Mouse (Mus musculus): Measurements from ENCODE around the gene Gtf3c3. TPM values are rescaled to one million over a fixed set of nuclear protein-coding genes. Genes with fewer than 3 reads are reported as not detected.

Gtf3c3 gene
- polyA plus RNA-seq, 1 experiment from 2014 or later = 19.0 TPM

DNA sequence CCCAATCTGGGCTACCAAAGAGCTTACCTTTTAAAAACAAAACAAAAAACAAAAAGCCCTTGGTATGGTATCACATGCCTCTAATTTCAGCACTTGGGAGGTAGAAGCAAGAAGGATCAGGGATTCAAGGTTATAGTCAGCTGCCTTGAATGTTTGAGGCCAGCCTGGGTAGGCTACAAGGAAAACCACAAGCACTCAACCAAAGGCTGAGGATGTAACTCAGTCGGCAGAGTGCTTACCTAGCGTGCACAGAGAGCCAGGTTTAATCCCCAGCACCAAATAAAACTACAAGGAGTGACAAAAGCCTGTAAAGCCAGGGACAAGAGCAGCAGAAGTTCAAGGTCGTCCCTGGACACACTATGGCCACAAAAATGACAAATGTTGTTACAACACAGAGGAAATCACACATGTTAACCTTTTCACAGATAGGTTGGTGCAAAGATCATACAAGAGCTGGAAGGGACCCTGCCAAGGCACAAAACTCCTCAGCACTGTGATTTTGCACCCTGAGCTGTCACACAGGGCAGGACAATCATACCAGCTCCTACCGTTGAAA, 16.5 kb downstream of the Gtf3c3 start:
- peaks cover 70% of the 10 kb centered on the region for H3K36me3 ChIP-seq (ENCODE audit: control insufficient read depth, insufficient read depth, low read length)

DNA sequence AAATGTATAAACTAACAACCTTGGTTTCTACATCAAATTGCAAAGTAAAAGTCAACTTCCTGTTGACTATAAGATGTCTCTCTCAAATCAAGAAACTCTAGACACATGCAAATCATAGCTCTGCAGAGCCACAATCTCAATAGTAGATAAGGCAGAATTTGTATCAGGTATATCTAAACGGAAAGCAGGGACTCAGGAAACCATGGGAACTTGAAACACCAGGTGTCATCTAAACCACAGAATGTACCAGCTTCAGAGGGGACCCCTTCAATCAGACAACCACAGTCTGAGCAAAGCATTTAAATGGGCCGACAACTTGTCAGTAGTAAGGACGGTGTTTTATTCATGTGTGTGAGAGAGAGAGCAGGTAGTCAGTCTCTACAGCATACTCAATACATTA, 17.1 kb downstream of the Gtf3c3 start:
- no peak for DNase-seq (ENCODE audit: low spot score)

More for the DNA sequence above, 16.5 kb downstream of the Gtf3c3 start:
- WGBS = 92% methylated on average over 4 of the region's 4 CpGs
- no peak overlapping the region for H3K4me3 ChIP-seq (ENCODE audit: low read depth, low read length)
- no peaks in the 10 kb centered on the region for H3K4me1 ChIP-seq (ENCODE audit: control insufficient read depth, insufficient read depth, low read length)
- no peaks in the 10 kb centered on the region for H3K9me3 ChIP-seq (replicated peaks; ENCODE audit: control insufficient read depth, low read length)
- ATAC-seq (no peak), DNase-seq (ENCODE audit: low spot score) (no peak)
- H3K4me2 ChIP-seq (ENCODE audit: low read length) = no peak overlapping the region
- no peak overlapping the region for H3K27ac ChIP-seq (ENCODE audit: low read depth, low read length)
- H3K27me3 ChIP-seq (replicated peaks; ENCODE audit: control insufficient read depth, insufficient read depth, low read length) = no peaks in the 10 kb centered on the region
- no peak overlapping the region for H3K9ac ChIP-seq (ENCODE audit: low read length)

DNA sequence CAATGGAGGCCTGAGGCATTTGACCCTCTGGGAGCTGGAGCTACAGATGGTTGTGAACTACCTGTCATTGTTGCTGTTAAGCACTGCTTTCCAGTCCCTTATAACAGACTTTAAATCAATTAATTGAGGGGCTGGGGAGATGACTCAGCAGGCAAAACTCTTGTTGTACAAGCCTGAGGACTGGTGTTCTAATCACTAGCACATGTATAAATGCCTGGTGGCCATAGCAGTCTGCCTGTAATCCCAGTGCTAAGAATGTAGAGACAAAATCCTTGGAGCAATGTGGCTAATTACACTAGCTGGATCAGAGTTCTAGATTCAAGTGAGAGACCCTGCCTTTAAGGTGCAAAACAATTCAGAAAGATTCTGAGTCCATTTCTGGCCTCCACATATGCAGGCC, 36.0 kb downstream of the Gtf3c3 start:
- peaks cover 53% of the 10 kb centered on the region for H3K36me3 ChIP-seq (ENCODE audit: control insufficient read depth, insufficient read depth, low read length)
- no peak overlapping the region for H3K4me2 ChIP-seq (ENCODE audit: low read length)
- ATAC-seq = no peak
- DNase-seq (ENCODE audit: low spot score) = no peak
- H3K27me3 ChIP-seq (replicated peaks; ENCODE audit: control insufficient read depth, insufficient read depth, low read length) = no peaks in the 10 kb centered on the region
- no peaks in the 10 kb centered on the region for H3K9me3 ChIP-seq (replicated peaks; ENCODE audit: control insufficient read depth, low read length)
- H3K4me1 ChIP-seq (ENCODE audit: control insufficient read depth, insufficient read depth, low read length) = no peaks in the 10 kb centered on the region
- H3K4me3 ChIP-seq (ENCODE audit: low read depth, low read length) = no peak overlapping the region
- H3K9ac ChIP-seq (ENCODE audit: low read length) = no peak overlapping the region
- no peak overlapping the region for H3K27ac ChIP-seq (ENCODE audit: low read depth, low read length)

More for the DNA sequence above, 17.1 kb downstream of the Gtf3c3 start:
- Histone ChIP-seq H3K27ac (ENCODE audit: low read depth, low read length) (no peak overlapping the region), H3K4me2 (ENCODE audit: low read length) (no peak overlapping the region), H3K9ac (ENCODE audit: low read length) (no peak overlapping the region), H3K9me3 (replicated peaks; ENCODE audit: control insufficient read depth, low read length) (no peaks in the 10 kb centered on the region), H3K4me3 (ENCODE audit: low read depth, low read length) (no peak overlapping the region), H3K27me3 (replicated peaks; ENCODE audit: control insufficient read depth, insufficient read depth, low read length) (no peaks in the 10 kb centered on the region), H3K36me3 (ENCODE audit: control insufficient read depth, insufficient read depth, low read length) (peaks cover 66% of the 10 kb centered on the region), H3K4me1 (ENCODE audit: control insufficient read depth, insufficient read depth, low read length) (no peaks in the 10 kb centered on the region)
- 90% methylated on average over 3 of the region's 3 CpGs for WGBS
- ATAC-seq = no peak

DNA sequence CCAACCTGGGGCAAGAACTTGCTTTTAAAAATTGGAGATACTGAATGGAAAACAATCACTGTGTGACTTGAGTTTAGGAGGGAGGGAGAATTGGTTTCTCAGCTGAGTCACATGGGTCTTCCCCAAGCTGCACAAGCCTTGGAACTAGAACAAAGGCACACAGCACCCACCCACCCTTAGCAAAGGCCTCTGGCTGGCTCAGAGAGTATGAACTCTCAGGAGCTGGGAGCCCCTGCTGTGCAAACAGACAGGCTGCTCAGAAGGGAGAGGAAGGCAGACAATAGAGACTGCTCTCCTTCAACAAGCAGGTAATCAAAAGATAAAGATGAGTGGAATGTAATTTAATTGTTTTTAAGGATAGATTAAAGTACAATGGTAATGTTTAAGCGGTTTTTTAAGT, 54.5 kb downstream of the Gtf3c3 start:
- H3K9ac ChIP-seq (ENCODE audit: low read length) = no peak overlapping the region
- no peak overlapping the region for H3K27ac ChIP-seq (ENCODE audit: low read depth, low read length)
- no peaks in the 10 kb centered on the region for H3K4me1 ChIP-seq (ENCODE audit: control insufficient read depth, insufficient read depth, low read length)
- 21% methylated on average over 1 of the region's 1 CpGs for WGBS
- ATAC-seq = no peak
- H3K9me3 ChIP-seq (replicated peaks; ENCODE audit: control insufficient read depth, low read length) = no peaks in the 10 kb centered on the region
- no peak for DNase-seq (ENCODE audit: low spot score)
- no peak overlapping the region for H3K4me2 ChIP-seq (ENCODE audit: low read length)
- H3K27me3 ChIP-seq (replicated peaks; ENCODE audit: control insufficient read depth, insufficient read depth, low read length) = no peaks in the 10 kb centered on the region
- no peak overlapping the region for H3K4me3 ChIP-seq (ENCODE audit: low read depth, low read length)
- H3K36me3 ChIP-seq (ENCODE audit: control insufficient read depth, insufficient read depth, low read length) = no peaks in the 10 kb centered on the region

DNA sequence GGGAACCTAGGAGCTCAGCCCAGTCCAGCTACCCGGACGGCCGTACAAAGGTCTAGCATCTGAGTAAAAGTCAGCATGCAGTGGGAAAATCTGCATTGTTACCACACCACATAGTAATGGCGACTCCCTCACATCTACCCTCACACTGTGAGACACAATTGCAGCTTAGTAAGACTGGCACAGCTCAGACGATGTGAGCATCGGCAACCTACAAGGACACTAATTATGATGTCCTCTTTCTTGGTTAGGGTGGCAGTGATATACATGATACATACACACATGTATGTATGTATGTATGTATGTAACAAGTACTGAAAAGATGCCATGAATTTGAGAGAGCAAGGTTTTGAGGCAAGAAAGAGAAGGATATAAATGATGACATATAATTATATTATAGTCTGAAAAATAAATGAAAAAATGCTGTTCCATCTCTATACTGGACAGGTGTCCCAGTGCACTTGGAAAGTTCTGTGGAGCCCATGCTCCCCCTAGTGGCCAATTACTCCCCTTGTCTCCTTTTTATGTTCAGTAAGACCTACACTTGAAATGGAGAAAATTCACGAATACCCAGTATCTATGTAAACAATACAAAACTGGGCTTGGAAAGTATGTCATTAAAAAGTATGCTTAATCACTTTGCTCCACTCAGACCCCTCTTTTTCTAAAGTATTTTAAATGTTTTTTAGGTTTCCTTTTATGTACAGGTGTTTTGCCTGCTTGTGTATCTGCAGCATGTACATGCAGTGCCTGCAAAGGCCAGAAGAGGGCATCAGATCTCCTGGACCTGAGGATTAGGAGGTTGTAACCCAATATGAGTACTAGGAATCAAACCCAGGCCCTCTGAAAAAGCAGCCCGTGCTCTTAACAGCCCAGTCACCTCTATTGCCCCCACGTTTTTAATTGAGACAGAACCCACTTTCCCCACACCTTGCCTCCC, 57.5 kb downstream of the Gtf3c3 start:
- H3K36me3 ChIP-seq (ENCODE audit: control insufficient read depth, insufficient read depth, low read length) = no peaks in the 10 kb centered on the region
- H3K4me1 ChIP-seq (ENCODE audit: control insufficient read depth, insufficient read depth, low read length) = no peaks in the 10 kb centered on the region
- no peak overlapping the region for H3K27ac ChIP-seq (ENCODE audit: low read depth, low read length)
- ATAC-seq (peak; percentile 73; the same call in 1 of the 2 replicates), DNase-seq (ENCODE audit: low spot score) (peak; percentile 73)
- H3K4me2 ChIP-seq (ENCODE audit: low read length) = no peak overlapping the region
- H3K9me3 ChIP-seq (replicated peaks; ENCODE audit: control insufficient read depth, low read length) = no peaks in the 10 kb centered on the region
- no peak overlapping the region for H3K9ac ChIP-seq (ENCODE audit: low read length)
- no peaks in the 10 kb centered on the region for H3K27me3 ChIP-seq (replicated peaks; ENCODE audit: control insufficient read depth, insufficient read depth, low read length)
- H3K4me3 ChIP-seq (ENCODE audit: low read depth, low read length) = no peak overlapping the region
- WGBS = 86% methylated on average over 9 of the region's 9 CpGs

DNA sequence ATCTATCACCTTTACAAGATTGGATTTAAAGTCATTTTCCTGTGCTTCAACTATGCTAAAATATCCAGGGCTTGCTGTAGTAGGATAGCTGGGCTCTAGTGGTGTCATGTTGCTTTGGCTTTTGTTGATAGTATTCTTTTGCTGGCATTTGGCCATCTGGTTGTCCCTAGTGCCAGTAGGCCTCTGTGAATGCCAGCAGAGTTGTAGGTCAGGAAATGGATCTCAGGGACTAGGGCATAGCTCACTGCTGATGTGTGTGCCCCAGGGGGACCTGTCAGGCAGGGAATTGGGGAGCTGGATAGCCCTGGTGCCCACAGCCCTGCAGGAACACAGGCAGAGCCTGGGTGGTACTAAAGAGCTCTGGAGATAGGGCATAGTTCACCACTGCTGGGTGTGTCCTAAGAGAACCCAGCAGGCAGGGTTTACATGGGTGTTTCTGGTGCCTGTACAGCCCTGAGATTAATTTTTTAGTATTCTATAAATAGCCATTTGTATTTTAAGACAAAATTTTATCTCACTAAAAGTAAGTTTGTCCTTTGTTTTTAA, 61.2 kb downstream of the Gtf3c3 start:
- DNase-seq (ENCODE audit: low spot score) (no peak), ATAC-seq (no peak)
- no peaks in the 10 kb centered on the region for H3K36me3 ChIP-seq (ENCODE audit: control insufficient read depth, insufficient read depth, low read length)

DNA sequence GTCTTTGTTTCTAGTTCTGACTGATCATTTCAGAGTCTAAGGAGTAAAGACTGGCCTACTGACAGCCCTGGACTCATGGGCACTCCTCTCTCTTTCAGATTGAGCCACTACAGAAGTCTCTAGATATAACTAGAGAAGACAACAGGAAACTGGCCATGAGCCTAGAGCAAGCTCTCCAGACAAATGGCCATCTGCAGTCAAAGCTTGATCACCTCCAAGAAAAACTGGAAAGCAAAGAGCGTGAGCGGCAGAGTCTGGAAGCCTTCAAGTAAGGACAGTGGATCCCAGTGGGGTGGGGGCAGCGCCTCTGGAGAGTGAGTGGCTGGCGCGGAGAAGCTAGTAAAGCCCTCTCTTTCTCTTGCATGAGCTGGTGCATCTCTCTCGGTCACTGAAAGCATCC, 82.2 kb downstream of the Gtf3c3 start:
- ATAC-seq (no peak), DNase-seq (ENCODE audit: low spot score) (no peak)
- Histone ChIP-seq H3K27ac (ENCODE audit: low read depth, low read length) (no peak overlapping the region), H3K27me3 (replicated peaks; ENCODE audit: control insufficient read depth, insufficient read depth, low read length) (no peaks in the 10 kb centered on the region), H3K9me3 (replicated peaks; ENCODE audit: control insufficient read depth, low read length) (no peaks in the 10 kb centered on the region), H3K9ac (ENCODE audit: low read length) (no peak overlapping the region), H3K4me1 (ENCODE audit: control insufficient read depth, insufficient read depth, low read length) (no peaks in the 10 kb centered on the region), H3K4me3 (ENCODE audit: low read depth, low read length) (no peak overlapping the region), H3K4me2 (ENCODE audit: low read length) (no peak overlapping the region), H3K36me3 (ENCODE audit: control insufficient read depth, insufficient read depth, low read length) (no peaks in the 10 kb centered on the region)
- 87% methylated on average over 6 of the region's 6 CpGs for WGBS

More for the DNA sequence above, 61.2 kb downstream of the Gtf3c3 start:
- no peaks in the 10 kb centered on the region for H3K27me3 ChIP-seq (replicated peaks; ENCODE audit: control insufficient read depth, insufficient read depth, low read length)
- no peak overlapping the region for H3K9ac ChIP-seq (ENCODE audit: low read length)
- H3K9me3 ChIP-seq (replicated peaks; ENCODE audit: control insufficient read depth, low read length) = no peaks in the 10 kb centered on the region
- no peaks in the 10 kb centered on the region for H3K4me1 ChIP-seq (ENCODE audit: control insufficient read depth, insufficient read depth, low read length)
- H3K4me2 ChIP-seq (ENCODE audit: low read length) = no peak overlapping the region
- no peak overlapping the region for H3K27ac ChIP-seq (ENCODE audit: low read depth, low read length)
- no peak overlapping the region for H3K4me3 ChIP-seq (ENCODE audit: low read depth, low read length)

DNA sequence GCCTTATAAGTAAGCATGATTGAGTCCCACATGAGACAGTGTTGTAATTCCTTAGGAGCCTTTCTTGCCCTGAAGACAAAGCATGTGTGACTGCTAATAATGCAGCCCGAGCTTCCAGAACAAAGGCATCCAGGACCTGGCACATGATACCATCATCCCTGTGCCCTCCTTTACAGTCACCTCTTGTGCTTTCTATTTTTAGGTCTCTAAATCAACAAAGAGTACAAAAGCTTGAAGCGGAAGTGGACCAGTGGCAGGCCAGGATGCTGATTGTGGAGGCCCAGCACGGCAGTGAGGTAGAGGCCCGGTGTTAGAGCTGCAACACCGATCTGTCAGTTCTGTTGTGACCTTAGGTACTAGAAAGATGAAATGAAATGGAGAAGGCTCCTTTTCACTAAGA, 83.3 kb downstream of the Gtf3c3 start:
- no peak overlapping the region for H3K27ac ChIP-seq (ENCODE audit: low read depth, low read length)
- no peaks in the 10 kb centered on the region for H3K27me3 ChIP-seq (replicated peaks; ENCODE audit: control insufficient read depth, insufficient read depth, low read length)
- no peak overlapping the region for H3K4me3 ChIP-seq (ENCODE audit: low read depth, low read length)
- DNase-seq (ENCODE audit: low spot score) (no peak), ATAC-seq (no peak)
- no peak overlapping the region for H3K4me2 ChIP-seq (ENCODE audit: low read length)
- no peak overlapping the region for H3K9ac ChIP-seq (ENCODE audit: low read length)
- WGBS = 83% methylated on average over 5 of the region's 5 CpGs
- H3K36me3 ChIP-seq (ENCODE audit: control insufficient read depth, insufficient read depth, low read length) = no peaks in the 10 kb centered on the region
- no peaks in the 10 kb centered on the region for H3K4me1 ChIP-seq (ENCODE audit: control insufficient read depth, insufficient read depth, low read length)
- H3K9me3 ChIP-seq (replicated peaks; ENCODE audit: control insufficient read depth, low read length) = no peaks in the 10 kb centered on the region

DNA sequence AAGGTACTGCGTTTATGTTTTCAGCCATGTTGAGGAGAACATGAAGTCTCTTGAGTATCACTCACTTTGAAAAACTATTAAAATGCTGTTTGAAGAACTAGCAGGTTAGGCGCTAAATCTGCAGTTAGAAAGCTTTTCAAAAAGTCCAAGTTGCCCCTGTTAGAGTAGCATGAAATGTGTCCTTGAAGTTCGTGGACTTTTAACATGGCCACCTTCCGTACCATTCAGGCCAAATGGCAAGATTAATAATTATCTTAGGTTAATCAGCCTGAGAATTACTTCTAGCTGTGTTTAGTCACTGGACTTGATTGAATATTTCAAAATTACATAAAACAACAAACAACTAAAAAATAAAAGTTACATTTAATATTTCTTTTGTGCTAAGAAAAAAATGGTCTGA, 84.0 kb downstream of the Gtf3c3 start:
- Histone ChIP-seq H3K4me1 (ENCODE audit: control insufficient read depth, insufficient read depth, low read length) (no peaks in the 10 kb centered on the region), H3K9ac (ENCODE audit: low read length) (no peak overlapping the region), H3K4me2 (ENCODE audit: low read length) (no peak overlapping the region), H3K36me3 (ENCODE audit: control insufficient read depth, insufficient read depth, low read length) (no peaks in the 10 kb centered on the region), H3K9me3 (replicated peaks; ENCODE audit: control insufficient read depth, low read length) (no peaks in the 10 kb centered on the region), H3K27ac (ENCODE audit: low read depth, low read length) (no peak overlapping the region), H3K4me3 (ENCODE audit: low read depth, low read length) (no peak overlapping the region), H3K27me3 (replicated peaks; ENCODE audit: control insufficient read depth, insufficient read depth, low read length) (no peaks in the 10 kb centered on the region)
- DNase-seq (ENCODE audit: low spot score) (no peak), ATAC-seq (no peak)
- 89% methylated on average over 4 of the region's 4 CpGs for WGBS

Measured in forebrain, embryonic 14.5 days (tissue).